ENCODE assay signal across 10 mouse cellular contexts in genomic region chr10:71342030-71342805, GRCm38 (mm10). TPM values are rescaled to one million over a fixed set of nuclear protein-coding genes. Genes with fewer than 3 reads are reported as not detected.
A peak's percentile ranks its signal among the peaks of the same experiment; 100 is the strongest.
DNase-seq lines count a peak whose midpoint lies in the region; ATAC-seq and TF ChIP-seq lines count a peak whose summit lies in the region.
"Had no signal": no experiment of that assay in that cellular context is flagged by ENCODE, and none has a peak within 500 bp of the region (broad histone marks: within the 10 kb centered on the region; RNA-seq: fewer than 3 reads in every experiment).

No protein-coding gene starts in this region.

- H3K4me1 ChIP-seq in heart, adult 2 months (ENCODE audit: control insufficient read depth, insufficient read depth, low read length), result peaks cover 3% of the 10 kb centered on the region
- peaks cover 29% of the 10 kb centered on the region for H3K4me1 ChIP-seq in heart, embryonic 10.5 days
- peaks cover 77% of the 10 kb centered on the region for H3K4me1 ChIP-seq in liver, embryonic 15.5 days (replicated peaks)
- peaks cover 23% of the 10 kb centered on the region for H3K4me1 ChIP-seq in forebrain, embryonic 12.5 days

- 84% methylated on average over 7 of the region's 7 CpGs for WGBS in heart, adult 2 months
- 91% methylated on average over 7 of the region's 7 CpGs for WGBS in heart, embryonic 10.5 days
- WGBS in liver, embryonic 15.5 days (ENCODE audit: insufficient replicate concordance), result 84% methylated on average over 7 of the region's 7 CpGs
- WGBS in forebrain, embryonic 12.5 days, result 94% methylated on average over 7 of the region's 7 CpGs

- no peak for TF ChIP-seq POLR2A in heart, adult 2 months (IDR thresholded peaks at IDR 0.05; ENCODE audit: insufficient read depth, low read depth, low read length)

- intact Hi-C loops in heart, adult 2 months (cut with DNase I), result no loop called here

- no peaks in the 10 kb centered on the region for H3K27me3 ChIP-seq in heart, adult 2 months (ENCODE audit: control insufficient read depth, insufficient read depth, low read length)
- no peaks in the 10 kb centered on the region for H3K27me3 ChIP-seq in heart, embryonic 10.5 days (ENCODE audit: insufficient read depth, poor library complexity, severe bottlenecking)
- H3K27me3 ChIP-seq in liver, embryonic 15.5 days, result no peaks in the 10 kb centered on the region
- no peaks in the 10 kb centered on the region for H3K27me3 ChIP-seq in forebrain, embryonic 12.5 days
- H3K27me3 ChIP-seq: liver, embryonic 13.5 days had no signal

- peak; percentile 41 for TF ChIP-seq CTCF in heart, adult 2 months (IDR thresholded peaks at IDR 0.05)

- H3K79me2 ChIP-seq in heart, adult 2 months (replicated peaks; ENCODE audit: control insufficient read depth, insufficient read depth, low read length), result 0 out of 2 replicates have a peak, but pooled peaks cover 1% of the 10 kb centered on the region

- no peak for TF ChIP-seq EP300 in heart, adult 2 months (IDR thresholded peaks at IDR 0.05; ENCODE audit: insufficient read depth, low read depth, low read length)

- peak overlapping the region; percentile 2 for H3K4me2 ChIP-seq in liver, embryonic 15.5 days
- no peak overlapping the region for H3K4me2 ChIP-seq in forebrain, embryonic 12.5 days

- H3K9me3 ChIP-seq in heart, embryonic 10.5 days, result no peaks in the 10 kb centered on the region
- no peaks in the 10 kb centered on the region for H3K9me3 ChIP-seq in liver, embryonic 15.5 days (replicated peaks)
- H3K9me3 ChIP-seq in forebrain, embryonic 12.5 days, result no peaks in the 10 kb centered on the region
- H3K9me3 ChIP-seq: hindbrain, embryonic 10.5 days; liver, embryonic 13.5 days had no signal

- no peak for ATAC-seq in liver, embryonic 15.5 days (ENCODE audit: insufficient read depth)
- ATAC-seq in erythroblast, adult 5-6 weeks (replicated peaks; ENCODE audit: low FRiP score, poor library complexity, severe bottlenecking), result no peak
- no peak for ATAC-seq in forebrain, embryonic 12.5 days (ENCODE audit: low FRiP score)

- DNase-seq in heart, adult 2 months, result no peak
- no peak for DNase-seq in heart, embryonic 10.5 days (ENCODE audit: low spot score)
- DNase-seq in 416B (ENCODE audit: low read depth), result peak; percentile 62
- peak; percentile 26 for DNase-seq in MN1 (ENCODE audit: low spot score)
- DNase-seq in left cerebral cortex, adult 18-20 months (ENCODE audit: low spot score in 2 of 2), result no peak
- DNase-seq: liver, embryonic 13.5 days had no signal

- H3K27ac ChIP-seq in heart, adult 2 months, result no peak overlapping the region
- no peak overlapping the region for H3K27ac ChIP-seq in heart, embryonic 10.5 days
- no peak overlapping the region for H3K27ac ChIP-seq in liver, embryonic 15.5 days (replicated peaks)
- H3K27ac ChIP-seq in forebrain, embryonic 12.5 days, result no peak overlapping the region
- H3K27ac ChIP-seq: hindbrain, embryonic 10.5 days; liver, embryonic 13.5 days had no signal

- H3K36me3 ChIP-seq in heart, adult 2 months (ENCODE audit: control insufficient read depth, insufficient read depth, low read length), result no peaks in the 10 kb centered on the region
- no peaks in the 10 kb centered on the region for H3K36me3 ChIP-seq in heart, embryonic 10.5 days
- H3K36me3 ChIP-seq in liver, embryonic 15.5 days (replicated peaks), result no peaks in the 10 kb centered on the region
- no peaks in the 10 kb centered on the region for H3K36me3 ChIP-seq in forebrain, embryonic 12.5 days (replicated peaks)

- H3K9ac ChIP-seq in heart, adult 2 months (ENCODE audit: low read depth, low read length), result no peak overlapping the region
- no peak overlapping the region for H3K9ac ChIP-seq in liver, embryonic 15.5 days
- no peak overlapping the region for H3K9ac ChIP-seq in forebrain, embryonic 12.5 days
- H3K9ac ChIP-seq: liver, embryonic 13.5 days had no signal

- H3K4me3 ChIP-seq in heart, adult 2 months, result no peak overlapping the region
- H3K4me3 ChIP-seq in heart, embryonic 10.5 days, result no peak overlapping the region
- H3K4me3 ChIP-seq in liver, embryonic 15.5 days (replicated peaks), result no peak overlapping the region
- no peak overlapping the region for H3K4me3 ChIP-seq in forebrain, embryonic 12.5 days (replicated peaks)
- H3K4me3 ChIP-seq: hindbrain, embryonic 10.5 days had no signal

RNA-seq across cellular contexts. Expression of gene Cisd1, which starts 2.5 kb away (rescaled TPM):
- 100 to 1,000 TPM; 295 to 338 TPM for total RNA-seq in heart, adult 2 months (2021)
- polyA plus RNA-seq in heart, adult 2 months (2012; rRNA removed), result 203 and 212 TPM in 2 replicates
- 127 and 162 TPM in 2 replicates for polyA plus RNA-seq in heart, embryonic 10.5 days (2016; fragmentation: Nextera tagmentation; extraction: Ambion mirVana)
- polyA plus RNA-seq in liver, embryonic 15.5 days (2015; fragmentation: Nextera tagmentation; extraction: Ambion mirVana), result 60.6 and 66.3 TPM in 2 replicates
- 10.0 and 15.7 TPM in 2 replicates for total RNA-seq in erythroblast, adult 5-6 weeks (2015; ENCODE audit: low replicate concordance)
- total RNA-seq in erythroblast, adult 5-6 weeks (2017; ENCODE audit: low replicate concordance), result 3.9 and 4.1 TPM in 2 replicates
- 160 and 169 TPM in 2 replicates for polyA plus RNA-seq in forebrain, embryonic 12.5 days (2016; fragmentation: Nextera tagmentation; extraction: Ambion mirVana)
- 100 to 1,000 TPM; 134 to 135 TPM for total RNA-seq in left cerebral cortex, adult 18-20 months (2021)

RNA-seq across cellular contexts. Expression of gene Ipmk, which starts 5.3 kb away (rescaled TPM):
- total RNA-seq in heart, adult 2 months (2021), result 10 to 100 TPM; 12.6 to 17.9 TPM
- 5.0 and 8.5 TPM in 2 replicates for polyA plus RNA-seq in heart, adult 2 months (2012; rRNA removed)
- 10.6 and 11.7 TPM in 2 replicates for polyA plus RNA-seq in heart, embryonic 10.5 days (2016; fragmentation: Nextera tagmentation; extraction: Ambion mirVana)
- 8.3 and 9.1 TPM in 2 replicates for polyA plus RNA-seq in liver, embryonic 15.5 days (2015; fragmentation: Nextera tagmentation; extraction: Ambion mirVana)
- total RNA-seq in erythroblast, adult 5-6 weeks (2015; ENCODE audit: low replicate concordance), result 14.0 and 23.2 TPM in 2 replicates
- 10.5 and 12.4 TPM in 2 replicates for total RNA-seq in erythroblast, adult 5-6 weeks (2017; ENCODE audit: low replicate concordance)
- polyA plus RNA-seq in forebrain, embryonic 12.5 days (2016; fragmentation: Nextera tagmentation; extraction: Ambion mirVana), result 24.8 and 25.9 TPM in 2 replicates
- 10 to 100 TPM; 31.3 to 36.6 TPM for total RNA-seq in left cerebral cortex, adult 18-20 months (2021)

RNA-seq across cellular contexts. Expression of gene Ube2d1, which starts 57.2 kb away (rescaled TPM):
- 10 to 100 TPM; 40.5 to 46.8 TPM for total RNA-seq in heart, adult 2 months (2021)
- polyA plus RNA-seq in heart, adult 2 months (2012; rRNA removed), result 48.7 and 76.4 TPM in 2 replicates
- 59.7 and 65.2 TPM in 2 replicates for polyA plus RNA-seq in heart, embryonic 10.5 days (2016; fragmentation: Nextera tagmentation; extraction: Ambion mirVana)
- 6.6 and 6.7 TPM in 2 replicates for polyA plus RNA-seq in liver, embryonic 15.5 days (2015; fragmentation: Nextera tagmentation; extraction: Ambion mirVana)
- total RNA-seq in erythroblast, adult 5-6 weeks (2015; ENCODE audit: low replicate concordance), result 9.0 and 21.1 TPM in 2 replicates
- total RNA-seq in erythroblast, adult 5-6 weeks (2017; ENCODE audit: low replicate concordance), result 2.6 and 6.4 TPM in 2 replicates
- polyA plus RNA-seq in forebrain, embryonic 12.5 days (2016; fragmentation: Nextera tagmentation; extraction: Ambion mirVana), result 136 and 153 TPM in 2 replicates
- total RNA-seq in left cerebral cortex, adult 18-20 months (2021), result 10 to 100 TPM; 44.0 to 49.7 TPM

Comparison
In these comparisons a context has a peak if more than half of its experiments do, and no peak if none do; other contexts are left out.
1. DNase-seq: peak in 416B (single experiment) and MN1 (single experiment); none in heart, adult 2 months (0 of 2), heart, embryonic 10.5 days (single experiment) and left cerebral cortex, adult 18-20 months (0 of 2).